ENCODE assay signal across 21 mouse cellular contexts in genomic region chr15:35240416-35241212, GRCm38 (mm10).
"Had no signal": no experiment of that assay in that cellular context is flagged by ENCODE, and none has a peak within 500 bp of the region (broad histone marks: within the 10 kb centered on the region; RNA-seq: fewer than 3 reads in every experiment).

No protein-coding gene starts in this region.

- H3K4me3 ChIP-seq: layer of hippocampus, adult 2 months; liver, embryonic 15.5 days; midbrain, embryonic 12.5 days; neural tube, embryonic 12.5 days; neural tube, embryonic 15.5 days had no signal

- ATAC-seq: hindbrain, postnatal 0 days; intestine, postnatal 0 days; midbrain, embryonic 16.5 days had no signal

- H3K4me2 ChIP-seq: liver, embryonic 15.5 days; lung, embryonic 14.5 days; midbrain, embryonic 12.5 days; neural tube, embryonic 12.5 days; neural tube, embryonic 15.5 days had no signal

- DNase-seq: kidney, adult 2 months; kidney, postnatal 25 days; layer of hippocampus, adult 9-11 months; lung, embryonic 14.5 days; right cerebral cortex, adult 18-20 months; right cerebral cortex, postnatal 14 days; right cerebral cortex, postnatal 4 days; thymus, adult 2 months; thymus, postnatal 14 days; thymus, postnatal 4 days had no signal

- H3K27ac ChIP-seq: hindbrain, postnatal 0 days; kidney, postnatal 0 days; layer of hippocampus, adult 2 months; liver, embryonic 15.5 days; macrophage; midbrain, embryonic 12.5 days; neural tube, embryonic 12.5 days; neural tube, embryonic 15.5 days; stomach, postnatal 0 days had no signal

- H3K9ac ChIP-seq: liver, embryonic 15.5 days; lung, embryonic 14.5 days; midbrain, embryonic 12.5 days; neural tube, embryonic 12.5 days; neural tube, embryonic 15.5 days had no signal

- H3K4me1 ChIP-seq: liver, embryonic 15.5 days; midbrain, embryonic 12.5 days; neural tube, embryonic 12.5 days; neural tube, embryonic 15.5 days had no signal

- H3K9me3 ChIP-seq: liver, embryonic 15.5 days; midbrain, embryonic 12.5 days; neural tube, embryonic 12.5 days; neural tube, embryonic 15.5 days had no signal

- H3K27me3 ChIP-seq: liver, embryonic 15.5 days; midbrain, embryonic 12.5 days; neural tube, embryonic 12.5 days; neural tube, embryonic 15.5 days had no signal

- H3K36me3 ChIP-seq: liver, embryonic 15.5 days; midbrain, embryonic 12.5 days; neural tube, embryonic 12.5 days; neural tube, embryonic 15.5 days had no signal
